Mouse (Mus musculus): ENCODE results near the gene Ttll9. TPM values are rescaled to one million over a fixed set of nuclear protein-coding genes. Genes with fewer than 3 reads are reported as not detected.

Gene Ttll9
- polyA plus RNA-seq, 1 experiment from 2014 or later, result 1.6 TPM

DNA sequence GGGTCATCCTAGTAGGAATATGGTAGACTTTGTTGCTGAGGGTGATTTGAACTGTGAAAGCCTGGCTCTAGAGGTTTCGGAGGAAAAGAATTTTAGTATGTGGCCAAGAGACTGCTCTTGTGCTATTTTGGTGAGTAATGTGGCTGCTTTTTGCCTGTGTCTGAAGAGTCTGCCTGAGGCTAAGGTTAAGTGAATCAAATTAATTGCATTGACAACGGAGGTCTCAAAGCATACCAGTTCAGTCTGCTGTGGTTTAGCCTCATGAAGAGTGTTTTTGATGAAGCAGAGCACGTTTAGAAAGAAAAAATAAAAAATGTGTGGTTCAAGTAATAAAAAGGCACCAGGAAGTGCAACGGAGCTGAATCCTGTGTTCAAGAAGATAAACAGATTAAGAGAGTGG lies 3.3 kb downstream of the Ttll9 start:
- no peak overlapping the region for H3K4me3 ChIP-seq (ENCODE audit: low read depth, low read length)
- H3K36me3 ChIP-seq (replicated peaks; ENCODE audit: control insufficient read depth, insufficient read depth, low read depth, low read length), result no peaks in the 10 kb centered on the region
- H3K9ac ChIP-seq (replicated peaks; ENCODE audit: low read length), result no peak overlapping the region
- WGBS, result 58% methylated on average over 4 of the region's 4 CpGs
- H3K9me3 ChIP-seq (replicated peaks; ENCODE audit: control insufficient read depth, low read length), result no peaks in the 10 kb centered on the region
- no peaks in the 10 kb centered on the region for H3K27me3 ChIP-seq (ENCODE audit: control insufficient read depth, insufficient read depth, low read length)
- ATAC-seq (replicated peaks; ENCODE audit: insufficient number of reproducible peaks, low FRiP score, low TSS enrichment, low read depth), result no peak
- H3K4me2 ChIP-seq (ENCODE audit: low read depth, low read length), result no peak overlapping the region
- no peak overlapping the region for H3K27ac ChIP-seq (replicated peaks; ENCODE audit: low read depth, low read length)
- DNase-seq (ENCODE audit: low spot score), result no peak
- no peaks in the 10 kb centered on the region for H3K4me1 ChIP-seq (ENCODE audit: control insufficient read depth, insufficient read depth, low read length)

DNA sequence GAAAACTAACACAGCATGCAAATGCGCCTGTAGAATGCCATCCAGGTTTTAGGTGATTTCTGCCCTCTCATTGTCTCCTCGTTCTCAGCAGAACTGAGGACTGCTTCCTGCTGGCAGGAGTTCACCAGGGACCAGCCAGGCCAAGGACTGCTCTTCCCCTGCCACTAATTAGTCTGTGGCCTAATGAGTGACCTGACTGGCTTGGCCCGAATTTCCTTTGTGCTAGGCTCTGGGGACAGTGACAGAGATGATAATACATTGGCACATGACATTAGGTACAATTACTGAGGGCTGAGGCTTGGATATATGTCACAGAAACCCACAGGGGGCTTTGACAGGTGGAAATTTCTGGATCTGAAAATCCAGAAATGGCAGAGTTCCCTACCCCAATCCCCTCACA lies 14.7 kb downstream of the Ttll9 start:
- Histone ChIP-seq H3K4me3 (ENCODE audit: low read depth, low read length) (no peak overlapping the region), H3K9me3 (replicated peaks; ENCODE audit: control insufficient read depth, low read length) (no peaks in the 10 kb centered on the region), H3K9ac (replicated peaks; ENCODE audit: low read length) (no peak overlapping the region), H3K4me1 (ENCODE audit: control insufficient read depth, insufficient read depth, low read length) (no peaks in the 10 kb centered on the region), H3K4me2 (ENCODE audit: low read depth, low read length) (no peak overlapping the region), H3K36me3 (replicated peaks; ENCODE audit: control insufficient read depth, insufficient read depth, low read depth, low read length) (no peaks in the 10 kb centered on the region), H3K27me3 (ENCODE audit: control insufficient read depth, insufficient read depth, low read length) (no peaks in the 10 kb centered on the region), H3K27ac (replicated peaks; ENCODE audit: low read depth, low read length) (no peak overlapping the region)
- WGBS, result 62% methylated on average over 3 of the region's 3 CpGs
- DNase-seq (ENCODE audit: low spot score) (no peak), ATAC-seq (replicated peaks; ENCODE audit: insufficient number of reproducible peaks, low FRiP score, low TSS enrichment, low read depth) (no peak)

DNA sequence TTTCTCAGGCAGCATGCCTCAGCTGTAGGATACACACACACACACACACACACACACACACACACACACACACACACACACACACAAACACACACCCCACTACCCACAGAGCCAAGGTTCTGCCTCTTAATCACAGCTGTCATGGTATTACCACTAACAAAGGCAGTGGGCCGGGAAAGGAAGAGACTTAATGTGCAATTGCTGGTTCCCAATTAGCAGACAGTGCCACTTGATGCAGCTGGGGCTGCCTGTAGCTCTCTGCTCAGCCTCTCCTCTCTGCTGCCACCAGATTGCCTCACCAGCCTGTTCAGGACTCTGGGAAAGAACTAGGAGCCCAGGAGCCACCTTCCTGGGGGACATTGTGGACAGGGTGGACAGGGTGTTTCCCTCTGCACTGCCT lies 23.3 kb downstream of the Ttll9 start:
- Histone ChIP-seq H3K9me3 (replicated peaks; ENCODE audit: control insufficient read depth, low read length) (no peaks in the 10 kb centered on the region), H3K27me3 (ENCODE audit: control insufficient read depth, insufficient read depth, low read length) (no peaks in the 10 kb centered on the region), H3K36me3 (replicated peaks; ENCODE audit: control insufficient read depth, insufficient read depth, low read depth, low read length) (no peaks in the 10 kb centered on the region), H3K4me1 (ENCODE audit: control insufficient read depth, insufficient read depth, low read length) (no peaks in the 10 kb centered on the region), H3K4me3 (ENCODE audit: low read depth, low read length) (no peak overlapping the region), H3K27ac (replicated peaks; ENCODE audit: low read depth, low read length) (no peak overlapping the region), H3K9ac (replicated peaks; ENCODE audit: low read length) (no peak overlapping the region), H3K4me2 (ENCODE audit: low read depth, low read length) (no peak overlapping the region)
- DNase-seq (ENCODE audit: low spot score), result no peak
- ATAC-seq (replicated peaks; ENCODE audit: insufficient number of reproducible peaks, low FRiP score, low TSS enrichment, low read depth), result no peak
- 18% methylated on average over 1 of the region's 1 CpGs for WGBS

DNA sequence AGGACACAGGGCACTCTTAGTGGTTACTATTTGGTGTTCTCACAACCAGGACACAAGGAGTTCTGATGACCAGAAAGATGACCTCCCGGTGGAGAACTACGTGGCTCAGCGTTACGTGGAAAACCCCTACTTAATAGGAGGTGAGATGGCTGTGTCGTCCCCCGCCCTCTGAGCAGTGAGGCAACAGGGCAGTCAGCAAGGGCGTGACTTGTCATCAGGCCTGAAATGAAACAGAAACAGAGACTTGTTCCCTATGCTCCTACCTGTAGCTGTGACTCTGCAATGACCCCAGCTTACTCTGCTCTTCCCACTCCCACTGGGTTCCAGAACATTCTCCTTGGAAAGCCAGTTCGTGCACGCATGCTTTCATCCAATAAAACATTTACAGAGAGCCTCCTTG lies 29.2 kb downstream of the Ttll9 start:
- no peak for DNase-seq (ENCODE audit: low spot score)
- ATAC-seq (replicated peaks; ENCODE audit: insufficient number of reproducible peaks, low FRiP score, low TSS enrichment, low read depth), result no peak
- no peak overlapping the region for H3K4me2 ChIP-seq (ENCODE audit: low read depth, low read length)
- no peak overlapping the region for H3K9ac ChIP-seq (replicated peaks; ENCODE audit: low read length)
- no peak overlapping the region for H3K4me3 ChIP-seq (ENCODE audit: low read depth, low read length)
- 89% methylated on average over 9 of the region's 9 CpGs for WGBS
- no peaks in the 10 kb centered on the region for H3K4me1 ChIP-seq (ENCODE audit: control insufficient read depth, insufficient read depth, low read length)
- H3K9me3 ChIP-seq (replicated peaks; ENCODE audit: control insufficient read depth, low read length), result no peaks in the 10 kb centered on the region
- no peak overlapping the region for H3K27ac ChIP-seq (replicated peaks; ENCODE audit: low read depth, low read length)
- no peaks in the 10 kb centered on the region for H3K27me3 ChIP-seq (ENCODE audit: control insufficient read depth, insufficient read depth, low read length)
- H3K36me3 ChIP-seq (replicated peaks; ENCODE audit: control insufficient read depth, insufficient read depth, low read depth, low read length), result no peaks in the 10 kb centered on the region

DNA sequence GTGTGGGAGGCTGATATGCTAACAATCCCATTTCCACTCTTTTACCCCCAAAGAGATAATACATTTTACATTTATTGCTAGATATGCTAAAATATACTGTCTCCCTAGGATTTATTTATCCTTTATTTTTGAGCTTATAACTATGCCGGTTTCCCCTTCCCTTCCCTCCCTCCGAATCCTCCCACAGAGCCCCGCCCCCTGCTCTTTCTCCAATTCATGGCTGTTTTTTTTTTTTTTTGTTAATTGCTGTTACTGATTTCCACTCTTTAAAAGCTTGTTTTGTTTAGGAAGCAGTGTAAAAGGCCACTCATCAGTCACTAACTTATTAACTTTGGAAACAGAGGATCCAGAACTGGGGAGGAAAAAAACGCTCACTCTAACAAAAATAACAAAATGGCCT lies 34.8 kb downstream of the Ttll9 start:
- DNase-seq (ENCODE audit: low spot score), result no peak
- Histone ChIP-seq H3K9ac (replicated peaks; ENCODE audit: low read length) (no peak overlapping the region), H3K36me3 (replicated peaks; ENCODE audit: control insufficient read depth, insufficient read depth, low read depth, low read length) (no peaks in the 10 kb centered on the region), H3K4me1 (ENCODE audit: control insufficient read depth, insufficient read depth, low read length) (no peaks in the 10 kb centered on the region), H3K27me3 (ENCODE audit: control insufficient read depth, insufficient read depth, low read length) (no peaks in the 10 kb centered on the region), H3K27ac (replicated peaks; ENCODE audit: low read depth, low read length) (no peak overlapping the region), H3K4me3 (ENCODE audit: low read depth, low read length) (no peak overlapping the region), H3K4me2 (ENCODE audit: low read depth, low read length) (no peak overlapping the region), H3K9me3 (replicated peaks; ENCODE audit: control insufficient read depth, low read length) (no peaks in the 10 kb centered on the region)
- no peak for ATAC-seq (replicated peaks; ENCODE audit: insufficient number of reproducible peaks, low FRiP score, low TSS enrichment, low read depth)
- WGBS, result 67% methylated on average over 4 of the region's 4 CpGs

DNA sequence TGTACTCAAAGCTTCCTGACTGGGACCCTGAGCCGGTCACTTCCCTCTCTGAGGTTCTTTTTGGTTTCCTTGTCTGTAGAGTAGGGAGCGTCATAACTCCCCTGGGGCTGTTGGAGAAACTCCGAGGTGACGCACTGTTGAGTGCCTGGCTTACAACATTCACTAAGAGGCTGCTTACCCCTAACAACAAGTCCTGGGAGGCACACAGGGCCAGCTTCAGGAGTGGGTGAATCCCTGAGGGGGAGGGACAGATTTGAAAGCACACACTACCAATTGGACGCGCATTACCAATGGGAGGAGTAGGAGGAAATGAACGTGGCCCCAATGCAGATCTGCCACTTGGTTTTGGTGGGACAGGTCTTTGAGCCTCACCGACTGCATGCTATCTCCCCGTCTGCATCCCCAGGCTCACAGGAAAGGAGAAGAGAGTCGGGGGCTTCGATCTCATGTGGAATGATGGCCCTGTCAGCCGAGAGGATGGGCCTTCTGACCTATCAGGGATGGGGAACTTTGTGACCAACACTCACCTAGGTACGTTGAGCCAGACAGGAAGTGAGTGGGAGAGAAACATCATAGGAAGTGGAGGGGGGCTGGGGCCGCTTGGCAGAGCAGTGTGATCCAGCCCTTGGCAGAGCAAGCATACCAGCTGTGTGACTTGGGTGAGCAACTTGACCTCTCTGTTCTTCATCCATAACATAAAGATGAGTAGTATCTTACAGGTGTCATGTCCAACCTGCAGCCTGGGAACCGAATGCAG lies 40.4 kb downstream of the Ttll9 start:
- ATAC-seq (replicated peaks; ENCODE audit: insufficient number of reproducible peaks, low FRiP score, low TSS enrichment, low read depth), result no peak
- H3K9ac ChIP-seq (replicated peaks; ENCODE audit: low read length), result no peak overlapping the region
- WGBS, result 81% methylated on average over 15 of the region's 15 CpGs

DNA sequence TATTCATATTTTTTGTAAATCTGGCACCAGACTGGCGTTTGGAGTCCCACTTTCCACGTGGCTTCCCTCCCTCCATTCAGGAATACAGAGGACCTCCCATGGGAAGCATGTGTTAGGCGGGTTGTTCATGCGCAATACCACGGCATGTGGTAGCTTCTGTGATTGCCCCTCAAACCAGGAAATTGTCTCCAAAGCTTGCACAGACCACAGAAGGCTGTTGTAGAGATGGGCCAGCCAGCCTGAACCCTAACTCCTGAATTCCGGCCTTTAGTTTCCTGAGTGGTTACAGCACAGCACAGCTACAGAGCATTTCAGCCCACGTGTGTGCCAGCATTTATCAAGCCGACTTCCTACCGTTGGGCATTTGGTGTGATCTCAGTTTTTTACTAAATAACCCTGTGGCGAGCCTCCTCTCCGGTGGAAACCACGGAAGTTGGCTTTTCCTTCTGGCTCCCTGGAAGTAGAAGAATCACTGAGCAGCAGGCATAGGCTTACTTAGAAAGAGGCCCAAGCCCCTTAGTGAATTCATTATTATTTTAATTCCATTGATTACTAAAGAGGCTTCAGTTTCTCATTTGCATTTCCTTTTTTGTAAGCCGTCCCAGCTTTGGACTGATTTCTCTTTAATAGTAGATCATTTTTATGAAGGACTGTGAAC lies 41.5 kb downstream of the Ttll9 start:
- no peak for DNase-seq (ENCODE audit: low spot score)
- WGBS, result 66% methylated on average over 13 of the region's 13 CpGs
- Histone ChIP-seq H3K36me3 (replicated peaks; ENCODE audit: control insufficient read depth, insufficient read depth, low read depth, low read length) (no peaks in the 10 kb centered on the region), H3K9ac (replicated peaks; ENCODE audit: low read length) (no peak overlapping the region), H3K27ac (replicated peaks; ENCODE audit: low read depth, low read length) (no peak overlapping the region), H3K4me3 (ENCODE audit: low read depth, low read length) (no peak overlapping the region), H3K27me3 (ENCODE audit: control insufficient read depth, insufficient read depth, low read length) (no peaks in the 10 kb centered on the region), H3K4me1 (ENCODE audit: control insufficient read depth, insufficient read depth, low read length) (no peaks in the 10 kb centered on the region), H3K4me2 (ENCODE audit: low read depth, low read length) (no peak overlapping the region), H3K9me3 (replicated peaks; ENCODE audit: control insufficient read depth, low read length) (no peaks in the 10 kb centered on the region)
- no peak for ATAC-seq (replicated peaks; ENCODE audit: insufficient number of reproducible peaks, low FRiP score, low TSS enrichment, low read depth)

More for the DNA sequence above, 40.4 kb downstream of the Ttll9 start:
- Histone ChIP-seq H3K4me2 (ENCODE audit: low read depth, low read length) (no peak overlapping the region), H3K27ac (replicated peaks; ENCODE audit: low read depth, low read length) (no peak overlapping the region), H3K4me3 (ENCODE audit: low read depth, low read length) (no peak overlapping the region), H3K27me3 (ENCODE audit: control insufficient read depth, insufficient read depth, low read length) (no peaks in the 10 kb centered on the region), H3K4me1 (ENCODE audit: control insufficient read depth, insufficient read depth, low read length) (no peaks in the 10 kb centered on the region), H3K9me3 (replicated peaks; ENCODE audit: control insufficient read depth, low read length) (no peaks in the 10 kb centered on the region), H3K36me3 (replicated peaks; ENCODE audit: control insufficient read depth, insufficient read depth, low read depth, low read length) (no peaks in the 10 kb centered on the region)
- no peak for DNase-seq (ENCODE audit: low spot score)

DNA sequence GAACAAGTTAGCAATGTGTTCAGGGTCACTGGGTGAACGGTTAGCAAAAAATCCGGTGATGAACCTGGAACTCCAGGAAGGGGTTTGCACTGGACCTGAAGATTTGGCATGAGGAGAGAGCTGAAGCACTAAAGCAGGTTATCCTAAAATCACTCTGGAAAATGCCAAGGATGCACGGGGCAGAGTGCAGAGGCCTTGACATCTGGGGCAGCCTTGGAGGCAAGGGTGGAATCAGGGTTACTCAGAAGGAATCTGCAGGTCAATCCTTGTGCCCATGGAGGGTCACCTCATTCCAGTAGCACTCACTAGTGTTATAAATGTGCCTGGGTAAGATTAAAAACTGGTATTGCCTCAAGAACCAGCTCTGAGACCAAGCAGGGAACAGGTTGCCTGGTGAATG lies 43.7 kb downstream of the Ttll9 start:
- H3K9me3 ChIP-seq (replicated peaks; ENCODE audit: control insufficient read depth, low read length), result no peaks in the 10 kb centered on the region
- H3K4me3 ChIP-seq (ENCODE audit: low read depth, low read length), result no peak overlapping the region
- no peaks in the 10 kb centered on the region; the same call in 1 of the 2 replicates for H3K36me3 ChIP-seq (replicated peaks; ENCODE audit: control insufficient read depth, insufficient read depth, low read depth, low read length)
- no peaks in the 10 kb centered on the region for H3K4me1 ChIP-seq (ENCODE audit: control insufficient read depth, insufficient read depth, low read length)
- ATAC-seq (replicated peaks; ENCODE audit: insufficient number of reproducible peaks, low FRiP score, low TSS enrichment, low read depth) (no peak), DNase-seq (ENCODE audit: low spot score) (no peak)
- H3K27ac ChIP-seq (replicated peaks; ENCODE audit: low read depth, low read length), result no peak overlapping the region
- H3K9ac ChIP-seq (replicated peaks; ENCODE audit: low read length), result no peak overlapping the region
- WGBS, result 86% methylated on average over 3 of the region's 3 CpGs
- no peaks in the 10 kb centered on the region for H3K27me3 ChIP-seq (ENCODE audit: control insufficient read depth, insufficient read depth, low read length)
- H3K4me2 ChIP-seq (ENCODE audit: low read depth, low read length), result no peak overlapping the region
